Mouse (Mus musculus) liver, embryonic 14.5 days (tissue): ENCODE results near the gene Diaph3. TPM values are rescaled to one million over a fixed set of nuclear protein-coding genes. Genes with fewer than 3 reads are reported as not detected.

Source experiments
- ATAC-seq: fragments of 200-750 bp; cut with Nextera tagmentation; 2 replicates; pipeline ENCODE4 v1.8.0; 2017; ENCODE audit warnings: moderate number of reproducible peaks, mild to moderate bottlenecking, moderate library complexity; ENCODE audit not compliant: insufficient read depth
- DNase-seq, 3 experiments: peaks; one replicate each; pipeline ENCODE4 v3.0.0-alpha.2; 2012 to 2013; ENCODE audit warnings: low read depth in 3 of 3, low spot score in 3 of 3
- H3K27ac ChIP-seq: fragments of 300-500 bp; sonication (generic); 2 replicates; pipeline ENCODE4 v1.5.1; 2014; ENCODE audit warnings: moderate library complexity, mild to moderate bottlenecking, control low read depth, inconsistent platforms
- H3K27me3 ChIP-seq: fragments of 300-500 bp; sonication (generic); 2 replicates; pipeline ENCODE4 v1.6.1; 2014; ENCODE audit warnings: mild to moderate bottlenecking, low read length, moderate library complexity; ENCODE audit not compliant: control insufficient read depth, insufficient read depth
- H3K36me3 ChIP-seq: fragments of 300-500 bp; sonication (generic); replicated peaks from 2 replicates; pipeline ENCODE4 v1.6.1; 2014; ENCODE audit warnings: low read depth; ENCODE audit not compliant: control insufficient read depth, insufficient read depth
- H3K4me1 ChIP-seq, 2 experiments: fragments of 200-500 bp in 1 of 2; fragments of 300-500 bp in 1 of 2; sonication (generic) in 1 of 2; replicated peaks; 2 replicates each; pipeline ENCODE4 v1.6.1; 2012 to 2014; ENCODE audit warnings: antibody characterized with exemption in 1 of 2, inconsistent platforms in 1 of 2, low read length in 1 of 2; ENCODE audit not compliant: control insufficient read depth in 2 of 2, insufficient read depth in 2 of 2
- H3K4me2 ChIP-seq: fragments of 300-500 bp; sonication (generic); 2 replicates; pipeline ENCODE4 v1.6.1; 2014; ENCODE audit warnings: low read depth, mild to moderate bottlenecking, control low read depth, moderate library complexity
- H3K4me3 ChIP-seq, 2 experiments: fragments of 200-500 bp in 1 of 2; fragments of 300-500 bp in 1 of 2; sonication (generic) in 1 of 2; 2 replicates each; pipeline ENCODE4 v1.5.1; 2012 to 2014; ENCODE audit warnings: low read depth in 2 of 2, low read length in 2 of 2, mild to moderate bottlenecking in 2 of 2, control low read depth in 1 of 2, inconsistent platforms in 1 of 2, moderate library complexity in 1 of 2; ENCODE audit not compliant: insufficient read depth in 1 of 2
- H3K9ac ChIP-seq: fragments of 300-500 bp; sonication (generic); replicated peaks from 2 replicates; pipeline ENCODE4 v1.6.1; 2014; ENCODE audit warnings: mild to moderate bottlenecking, control low read depth, moderate library complexity
- H3K9me3 ChIP-seq: fragments of 300-500 bp; sonication (generic); 2 replicates; pipeline ENCODE4 v1.6.1; 2016; ENCODE audit warnings: low read length, mixed read lengths; ENCODE audit not compliant: control insufficient read depth
- CTCF ChIP-seq: IDR thresholded peaks from 2 replicates; pipeline ENCODE4 v1.5.1; 2016; ENCODE audit warnings: antibody characterized with exemption, low read depth, control low read depth
- EP300 ChIP-seq: IDR thresholded peaks from 2 replicates; pipeline ENCODE4 v1.6.1; 2016; ENCODE audit warnings: antibody characterized with exemption, low read depth
- WGBS: fragments of 180-500 bp; shearing (Covaris S2); extraction: QIAGEN DNeasy Blood & Tissue Kit; methylation state at CpG from one replicate; pipeline ENCODE4 v1.1.7; 2014; ENCODE audit not compliant: insufficient replicate concordance; 5-methylcytosine and 5-hydroxymethylcytosine counted together
- polyA plus RNA-seq, 2 experiments: library from polyadenylated mRNA; depleted of rRNA in 1 of 2; stranded (reverse) in 1 of 2; unstranded in 1 of 2; fragments of >200 nt; fragmentation: Nextera tagmentation in 1 of 2; extraction: Ambion mirVana in 1 of 2; gene quantifications; 2 replicates each; pipeline versions ENCODE4 v1.2.1 to v1.2.3; 2012 to 2014

The Diaph3 gene
- polyA plus RNA-seq, 2 experiments, result 8.9 to 15.2 TPM

GRCm38 (mm10) chr14:87149684-87150083 lies 8.6 kb upstream of the Diaph3 start:
- Histone ChIP-seq H3K4me2 (no peak overlapping the region), H3K27me3 (no peaks in the 10 kb centered on the region), H3K4me1 (peaks cover 0 to 8% of the 10 kb centered on the region in 2 experiments; a peak in 3 of 4 replicates), H3K9me3 (no peaks in the 10 kb centered on the region), H3K9ac (no peak overlapping the region), H3K27ac (no peak overlapping the region), H3K36me3 (no peaks in the 10 kb centered on the region), H3K4me3 (no peak overlapping the region)
- TF ChIP-seq CTCF (no peak), EP300 (no peak)
- DNase-seq (no peak), ATAC-seq (peak; percentile 53; the same call in 1 of the 2 replicates)
- WGBS, result 18% methylated on average over 6 of the region's 6 CpGs

DNA sequence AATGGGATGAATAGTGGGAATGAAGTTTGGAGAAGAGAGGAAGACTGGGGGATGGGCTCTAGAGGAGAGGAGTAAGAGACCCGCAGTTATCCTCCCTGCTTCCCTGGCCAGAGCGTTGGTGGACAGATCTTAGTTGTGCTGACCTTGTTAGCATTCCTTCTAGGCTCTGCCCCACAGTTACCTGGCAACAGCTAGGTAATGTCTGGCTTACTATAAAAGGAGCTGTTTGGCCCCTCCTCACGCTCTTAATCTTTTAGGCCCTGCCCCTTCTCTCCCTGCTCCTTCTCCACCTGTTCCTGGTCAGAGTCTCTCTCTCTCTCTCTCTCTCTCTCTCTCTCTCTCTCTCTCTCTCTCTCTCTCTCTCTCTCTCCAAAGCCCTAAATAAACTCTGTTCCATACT lies 5.7 kb upstream of the Diaph3 start:
- no peaks in the 10 kb centered on the region for H3K9me3 ChIP-seq
- no peak overlapping the region for H3K4me3 ChIP-seq
- 65% methylated on average over 3 of the region's 3 CpGs for WGBS
- TF ChIP-seq EP300 (no peak), CTCF (no peak)
- H3K36me3 ChIP-seq, result no peaks in the 10 kb centered on the region
- DNase-seq (no peak), ATAC-seq (no peak)
- no peaks in the 10 kb centered on the region; the same call in 1 of the 2 replicates for H3K27me3 ChIP-seq
- no peak overlapping the region for H3K4me2 ChIP-seq
- no peak overlapping the region for H3K27ac ChIP-seq
- peaks cover 1 to 11% of the 10 kb centered on the region in 2 experiments; a peak in 3 of 4 replicates for H3K4me1 ChIP-seq
- no peak overlapping the region for H3K9ac ChIP-seq

DNA sequence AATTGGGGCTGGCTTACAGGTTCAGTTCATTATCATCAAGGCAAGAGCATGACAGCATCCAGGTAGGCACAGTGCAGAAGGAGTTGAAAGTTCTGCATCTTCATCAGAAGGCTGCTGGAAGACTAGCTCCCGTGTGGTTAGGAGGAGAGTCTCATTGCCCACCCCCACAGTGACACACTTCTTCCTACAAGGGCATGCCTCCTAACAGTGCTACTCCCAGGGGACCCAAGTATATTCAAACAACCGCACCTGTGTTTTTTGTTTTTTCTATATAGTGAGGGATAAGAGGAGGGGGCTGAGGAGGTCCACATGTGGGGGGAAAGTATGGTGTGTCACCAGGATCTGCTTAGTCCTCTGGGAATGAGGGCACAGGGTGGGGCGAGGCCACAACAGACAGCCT lies 4.3 kb upstream of the Diaph3 start:
- H3K4me3 ChIP-seq, result no peak overlapping the region
- no peaks in the 10 kb centered on the region for H3K36me3 ChIP-seq
- no peak for ATAC-seq
- H3K9me3 ChIP-seq, result no peaks in the 10 kb centered on the region
- H3K4me2 ChIP-seq, result no peak overlapping the region
- no peak overlapping the region for H3K9ac ChIP-seq
- peaks cover 5 to 13% of the 10 kb centered on the region in 2 experiments; a peak in 3 of 4 replicates for H3K4me1 ChIP-seq
- no peaks in the 10 kb centered on the region; the same call in 1 of the 2 replicates for H3K27me3 ChIP-seq
- no peak for TF ChIP-seq EP300
- TF ChIP-seq CTCF, result no peak
- 68% methylated on average over 3 of the region's 3 CpGs for WGBS
- no peak for DNase-seq
- H3K27ac ChIP-seq, result no peak overlapping the region

GRCm38 (mm10) chr14:87141777-87142176 lies 742 bp upstream of the Diaph3 start:
- Histone ChIP-seq H3K9me3 (no peaks in the 10 kb centered on the region), H3K4me3 (peak overlapping the region; percentile 4 to 93; a peak in 2 of 4 replicates), H3K9ac (no peak overlapping the region)

GRCm38 (mm10) chr14:87140327-87140962 lies 590 bp downstream of the Diaph3 start:
- Histone ChIP-seq H3K9me3 (no peaks in the 10 kb centered on the region), H3K27me3 (no peaks in the 10 kb centered on the region; the same call in 1 of the 2 replicates), H3K4me2 (peak overlapping the region; percentile 69), H3K9ac (peak overlapping the region; percentile 92), H3K4me3 (peak overlapping the region; percentile 91 to 93), H3K4me1 (peaks cover 5 to 11% of the 10 kb centered on the region in 2 experiments; a peak in 3 of 4 replicates), H3K36me3 (peaks cover 4% of the 10 kb centered on the region; the same call in 1 of the 2 replicates), H3K27ac (peak overlapping the region; percentile 82)
- 2% methylated on average over 17 of the region's 17 CpGs for WGBS
- TF ChIP-seq CTCF (no peak), EP300 (no peak)
- ATAC-seq (peak; percentile 68), DNase-seq (peak; percentile 41 to 66 (median 54))

More at GRCm38 (mm10) chr14:87141777-87142176, 742 bp upstream of the Diaph3 start:
- DNase-seq, result no peak
- H3K4me1 ChIP-seq, result peaks cover 5 to 11% of the 10 kb centered on the region in 2 experiments; a peak in 3 of 4 replicates
- H3K36me3 ChIP-seq, result peaks cover 4% of the 10 kb centered on the region; the same call in 1 of the 2 replicates
- WGBS, result 85% methylated on average over 11 of the region's 11 CpGs
- ATAC-seq, result no peak
- H3K4me2 ChIP-seq, result peak overlapping the region; percentile 69
- TF ChIP-seq EP300 (no peak), CTCF (no peak)
- H3K27ac ChIP-seq, result peak overlapping the region; percentile 50; the same call in 1 of the 2 replicates
- no peaks in the 10 kb centered on the region; the same call in 1 of the 2 replicates for H3K27me3 ChIP-seq
